Mouse (Mus musculus) ES-E14 (cell line): ENCODE measurements at regions not wholly inside any gene's neighbourhood (a gene's known extent, or its start where the extent isn't known, plus 50 kb on each side); places are given as distances from the start of the nearest gene placed in this dataset.

Source experiments
- DNase-seq: peaks from one replicate; pipeline ENCODE4 v3.0.0-alpha.2; 2013; ENCODE audit warnings: low read depth, low spot score
- H3K27ac ChIP-seq: 2 replicates; pipeline ENCODE4 v1.5.1; 2012; ENCODE audit warnings: low read depth, mild to moderate bottlenecking, low read length, moderate library complexity, mixed read lengths; ENCODE audit not compliant: poor library complexity, insufficient read depth, severe bottlenecking
- H3K36me3 ChIP-seq: 2 replicates; pipeline ENCODE4 v1.6.1; 2012; ENCODE audit warnings: mild to moderate bottlenecking, low read length, moderate library complexity, mixed read lengths; ENCODE audit not compliant: control insufficient read depth, poor library complexity, insufficient read depth, severe bottlenecking
- H3K4me1 ChIP-seq, 2 experiments: fragments of 150-350 bp in 1 of 2; sonication (generic) in 1 of 2; 2 replicates each; pipeline ENCODE4 v1.6.1; 2012; ENCODE audit warnings: low read length in 2 of 2, mild to moderate bottlenecking in 1 of 2, mixed read lengths in 1 of 2; ENCODE audit not compliant: control insufficient read depth in 2 of 2, insufficient read depth in 2 of 2, poor library complexity in 1 of 2
- H3K4me3 ChIP-seq, 2 experiments: fragments of 150-350 bp in 1 of 2; sonication (generic) in 1 of 2; 2 replicates each; pipeline ENCODE4 v1.5.1; 2012; ENCODE audit warnings: low read length in 2 of 2, low read depth in 1 of 2, mild to moderate bottlenecking in 1 of 2, mixed read lengths in 1 of 2; ENCODE audit not compliant: insufficient read depth in 1 of 2, poor library complexity in 1 of 2, severe bottlenecking in 1 of 2
- H3K9ac ChIP-seq: 2 replicates; pipeline ENCODE4 v1.6.1; 2012; ENCODE audit warnings: low read depth, mild to moderate bottlenecking, low read length, mixed read lengths; ENCODE audit not compliant: poor library complexity, insufficient read depth, severe bottlenecking
- H3K9me3 ChIP-seq: fragments of 150-350 bp; sonication (generic); 2 replicates; pipeline ENCODE4 v1.6.1; 2012; ENCODE audit warnings: low read depth, mild to moderate bottlenecking, low read length; ENCODE audit not compliant: control insufficient read depth, insufficient read depth
- CHD2 ChIP-seq: IDR thresholded peaks from 2 replicates; pipeline ENCODE4 v1.6.1; 2014; ENCODE audit warnings: mild to moderate bottlenecking, low read depth, low read length, inconsistent platforms
- HCFC1 ChIP-seq: IDR thresholded peaks from 2 replicates; pipeline ENCODE4 v1.6.1; 2012; ENCODE audit warnings: low read length, inconsistent platforms, borderline replicate concordance; ENCODE audit not compliant: insufficient read depth
- MAFK ChIP-seq: IDR thresholded peaks from 2 replicates; pipeline ENCODE4 v1.6.1; 2014; ENCODE audit warnings: mild to moderate bottlenecking, low read depth, low read length, inconsistent platforms; ENCODE audit not compliant: insufficient read depth
- ZC3H11A ChIP-seq: IDR thresholded peaks from 2 replicates; pipeline ENCODE4 v1.6.1; 2012; ENCODE audit warnings: low read depth, mild to moderate bottlenecking, inconsistent platforms, low read length, borderline replicate concordance
- ZNF384 ChIP-seq: IDR thresholded peaks from 2 replicates; pipeline ENCODE4 v1.6.1; 2012; ENCODE audit warnings: low read depth, low read length, inconsistent platforms
- in situ Hi-C, 2 experiments: fragments of 600-800 bp; cut with MboI; formaldehyde crosslinking; loops; one replicate each; pipeline ENCODE4 v1.15.1; 2025; ENCODE audit warnings: low sequenced_read_pairs in 2 of 2, inconsistent platforms in 1 of 2; ENCODE audit not compliant: unreplicated experiment in 2 of 2

- Histone ChIP-seq H3K4me1 (no peaks in the 10 kb centered on the region), H3K9me3 (no peaks in the 10 kb centered on the region)
- no peak for TF ChIP-seq HCFC1
- no peak for TF ChIP-seq ZNF384
- TF ChIP-seq MAFK = no peak
- no peak for TF ChIP-seq CHD2
- no peak for TF ChIP-seq ZC3H11A
These were observed 102.4 kb downstream of the Gadd45g start for GRCm38 (mm10) chr13:51948896-51949295.

GRCm38 (mm10) chr13:51951506-51952038 is 105.1 kb downstream of the Gadd45g start:
- no peaks in the 10 kb centered on the region for H3K36me3 ChIP-seq
- no peak overlapping the region for H3K9ac ChIP-seq
- H3K4me3 ChIP-seq = no peak overlapping the region
- no peak for TF ChIP-seq HCFC1
- no peak for TF ChIP-seq CHD2
- no peak for TF ChIP-seq ZC3H11A
- no peak for TF ChIP-seq MAFK
- TF ChIP-seq ZNF384 = no peak
- H3K27ac ChIP-seq = no peak overlapping the region
- no peaks in the 10 kb centered on the region for H3K9me3 ChIP-seq
- no peak for DNase-seq
- no peaks in the 10 kb centered on the region for H3K4me1 ChIP-seq
- in situ Hi-C loops = no loop called here

More at GRCm38 (mm10) chr13:51948896-51949295, 102.4 kb downstream of the Gadd45g start:
- in situ Hi-C loops = no loop called here
- Histone ChIP-seq H3K4me3 (no peak overlapping the region), H3K27ac (no peak overlapping the region), H3K36me3 (no peaks in the 10 kb centered on the region), H3K9ac (no peak overlapping the region)
- no peak for DNase-seq

GRCm38 (mm10) chr13:51953084-51953483 is 106.6 kb downstream of the Gadd45g start:
- Histone ChIP-seq H3K4me1 (no peaks in the 10 kb centered on the region), H3K36me3 (no peaks in the 10 kb centered on the region), H3K9me3 (no peaks in the 10 kb centered on the region), H3K4me3 (no peak overlapping the region), H3K27ac (no peak overlapping the region), H3K9ac (no peak overlapping the region)
- in situ Hi-C loops = no loop called here
- no peak for TF ChIP-seq CHD2
- no peak for TF ChIP-seq ZNF384
- no peak for TF ChIP-seq MAFK
- no peak for TF ChIP-seq HCFC1
- no peak for TF ChIP-seq ZC3H11A
- DNase-seq = no peak

- no peak overlapping the region for H3K27ac ChIP-seq
- no peak overlapping the region for H3K4me3 ChIP-seq
- no peaks in the 10 kb centered on the region for H3K9me3 ChIP-seq
- in situ Hi-C loops = no loop called here
- no peaks in the 10 kb centered on the region for H3K4me1 ChIP-seq
- DNase-seq = no peak
- H3K36me3 ChIP-seq = no peaks in the 10 kb centered on the region
- no peak overlapping the region for H3K9ac ChIP-seq
- no peak for TF ChIP-seq ZC3H11A
- no peak for TF ChIP-seq CHD2
- no peak for TF ChIP-seq ZNF384
- TF ChIP-seq HCFC1 = no peak
- no peak for TF ChIP-seq MAFK
These were observed 107.1 kb downstream of the Gadd45g start for GRCm38 (mm10) chr13:51953569-51953968.

GRCm38 (mm10) chr13:51957101-51957500 is 110.6 kb downstream of the Gadd45g start:
- Histone ChIP-seq H3K4me3 (no peak overlapping the region), H3K9ac (no peak overlapping the region), H3K27ac (no peak overlapping the region), H3K36me3 (no peaks in the 10 kb centered on the region), H3K9me3 (no peaks in the 10 kb centered on the region), H3K4me1 (no peaks in the 10 kb centered on the region)
- no peak for DNase-seq
- no peak for TF ChIP-seq ZNF384
- TF ChIP-seq CHD2 = no peak
- no peak for TF ChIP-seq HCFC1
- no peak for TF ChIP-seq ZC3H11A
- in situ Hi-C loops = no loop called here
